Mouse (Mus musculus) heart, embryonic 11.5 days (tissue): Measurements from ENCODE around the gene Rarg. TPM values are rescaled to one million over a fixed set of nuclear protein-coding genes. Genes with fewer than 3 reads are reported as not detected.
"Not testable (repeated sequence)": the region's sequence is repeated elsewhere in the genome, so short reads cannot be mapped to it uniquely, and the experiment has no call there.

Source experiments
- ATAC-seq: fragments of 200-750 bp; cut with Nextera tagmentation; replicated peaks from 2 replicates; pipeline ENCODE4 v1.8.0; 2017; ENCODE audit warnings: moderate library complexity; ENCODE audit not compliant: insufficient number of reproducible peaks, low FRiP score, low TSS enrichment
- H3K27ac ChIP-seq: fragments of 300-500 bp; sonication (generic); 2 replicates; pipeline ENCODE4 v1.5.1; 2014; ENCODE audit warnings: mild to moderate bottlenecking, low read depth, low read length
- H3K27me3 ChIP-seq: fragments of 300-500 bp; sonication (generic); 2 replicates; pipeline ENCODE4 v1.6.1; 2014; ENCODE audit warnings: mild to moderate bottlenecking, low read length, mixed read lengths; ENCODE audit not compliant: control insufficient read depth, insufficient read depth
- H3K36me3 ChIP-seq: fragments of 300-500 bp; sonication (generic); 2 replicates; pipeline ENCODE4 v1.6.1; 2014; ENCODE audit warnings: mild to moderate bottlenecking, low read length, moderate library complexity, mixed read lengths; ENCODE audit not compliant: control insufficient read depth, insufficient read depth
- H3K4me1 ChIP-seq: fragments of 300-500 bp; sonication (generic); 2 replicates; pipeline ENCODE4 v1.6.1; 2014; ENCODE audit warnings: low read length; ENCODE audit not compliant: control insufficient read depth, insufficient read depth
- H3K4me2 ChIP-seq: fragments of 300-500 bp; sonication (generic); 2 replicates; pipeline ENCODE4 v1.6.1; 2014; ENCODE audit warnings: mild to moderate bottlenecking, moderate library complexity
- H3K4me3 ChIP-seq: fragments of 300-500 bp; sonication (generic); 2 replicates; pipeline ENCODE4 v1.5.1; 2014; ENCODE audit warnings: low read depth, low read length
- H3K9ac ChIP-seq: fragments of 300-500 bp; sonication (generic); 2 replicates; pipeline ENCODE4 v1.6.1; 2014; ENCODE audit warnings: mild to moderate bottlenecking, low read depth, low read length, moderate library complexity
- H3K9me3 ChIP-seq: fragments of 300-500 bp; sonication (generic); replicated peaks from 2 replicates; pipeline ENCODE4 v1.6.1; 2016; ENCODE audit warnings: low read length; ENCODE audit not compliant: control insufficient read depth
- WGBS: fragments of 180-500 bp; shearing (Covaris S2); extraction: QIAGEN DNeasy Blood & Tissue Kit; methylation state at CpG from one replicate; pipeline ENCODE4 v1.1.7; 2014; ENCODE audit not compliant: insufficient replicate concordance; 5-methylcytosine and 5-hydroxymethylcytosine counted together
- polyA plus RNA-seq: library from polyadenylated mRNA; unstranded; fragments of >200 nt; fragmentation: Nextera tagmentation; extraction: Ambion mirVana; gene quantifications from 2 replicates; pipeline ENCODE4 v1.2.1, GENCODE M21; 2014

Rarg gene
- polyA plus RNA-seq, 1 experiment from 2014 or later, result 11.2 TPM

GRCm38 (mm10) chr15:102235371-102236027 is 21.8 kb downstream of the Rarg start:
- peaks cover 11% of the 10 kb centered on the region for H3K4me1 ChIP-seq
- WGBS, result 25% methylated on average over 21 of the region's 21 CpGs
- H3K4me3 ChIP-seq, result no peak overlapping the region
- H3K9me3 ChIP-seq, result no peaks in the 10 kb centered on the region
- no peak overlapping the region for H3K27ac ChIP-seq
- ATAC-seq, result no peak
- H3K9ac ChIP-seq, result peak overlapping the region; percentile 46; the same call in 1 of the 2 replicates
- no peaks in the 10 kb centered on the region for H3K36me3 ChIP-seq
- 0 out of 2 replicates have a peak, but pooled peaks cover 6% of the 10 kb centered on the region for H3K27me3 ChIP-seq
- peak overlapping the region; percentile 54 for H3K4me2 ChIP-seq

- Histone ChIP-seq H3K9ac (no peak overlapping the region), H3K36me3 (no peaks in the 10 kb centered on the region), H3K27ac (no peak overlapping the region), H3K4me3 (no peak overlapping the region), H3K27me3 (0 out of 2 replicates have a peak, but pooled peaks cover 2% of the 10 kb centered on the region), H3K4me2 (no peak overlapping the region), H3K9me3 (no peaks in the 10 kb centered on the region), H3K4me1 (peaks cover 11% of the 10 kb centered on the region)
- 23% methylated on average over 2 of the region's 2 CpGs for WGBS
- no peak for ATAC-seq
Measured at GRCm38 (mm10) chr15:102233896-102234295, 23.4 kb downstream of the Rarg start.

GRCm38 (mm10) chr15:102232764-102233163 is 24.6 kb downstream of the Rarg start:
- peaks cover 11% of the 10 kb centered on the region for H3K4me1 ChIP-seq
- H3K9ac ChIP-seq, result no peak overlapping the region
- H3K9me3 ChIP-seq, result no peaks in the 10 kb centered on the region
- H3K4me3 ChIP-seq, result no peak overlapping the region
- H3K27ac ChIP-seq, result no peak overlapping the region
- H3K4me2 ChIP-seq, result no peak overlapping the region
- no peaks in the 10 kb centered on the region for H3K36me3 ChIP-seq
- 0 out of 2 replicates have a peak, but pooled peaks cover 2% of the 10 kb centered on the region for H3K27me3 ChIP-seq
- ATAC-seq, result no peak
- WGBS, result 84% methylated on average over 7 of the region's 7 CpGs

GRCm38 (mm10) chr15:102231748-102232147 is 25.6 kb downstream of the Rarg start, which contains the start of gene Itgb7:
TSS of gene Itgb7 (minus strand) at chr15:102231944.
- H3K4me1 ChIP-seq, result peaks cover 11% of the 10 kb centered on the region
- ATAC-seq, result peak; percentile 25; the same call in 1 of the 2 replicates
- 0 out of 2 replicates have a peak within 1 kb of the TSS, but pooled peaks have one; percentile 15 for H3K27ac ChIP-seq
- H3K36me3 ChIP-seq, result no peaks in the 10 kb centered on the region
- H3K4me2 ChIP-seq, result no peak within 1 kb of the TSS
- H3K27me3 ChIP-seq, result 0 out of 2 replicates have a peak, but pooled peaks cover 2% of the 10 kb centered on the region
- 21% methylated on average over 6 of the region's 6 CpGs for WGBS
- no peak within 1 kb of the TSS for H3K4me3 ChIP-seq
- H3K9me3 ChIP-seq, result no peaks in the 10 kb centered on the region
- H3K9ac ChIP-seq, result 0 out of 2 replicates have a peak within 1 kb of the TSS, but pooled peaks have one; percentile 49

- ATAC-seq, result no peak
- Histone ChIP-seq H3K36me3 (no peaks in the 10 kb centered on the region), H3K9ac (no peak overlapping the region), H3K9me3 (no peaks in the 10 kb centered on the region), H3K4me1 (peaks cover 8% of the 10 kb centered on the region), H3K4me2 (no peak overlapping the region), H3K27me3 (0 out of 2 replicates have a peak, but pooled peaks cover 2% of the 10 kb centered on the region), H3K4me3 (no peak overlapping the region), H3K27ac (no peak overlapping the region)
- 75% methylated on average over 17 of the region's 17 CpGs for WGBS
Measured at GRCm38 (mm10) chr15:102230408-102231321, 26.7 kb downstream of the Rarg start.

- not testable (repeated sequence) for H3K4me2 ChIP-seq, ATAC-seq
- 60% methylated on average over 6 of the region's 6 CpGs for WGBS
Measured at GRCm38 (mm10) chr15:102225619-102226018, 31.7 kb downstream of the Rarg start.

GRCm38 (mm10) chr15:102224992-102225617 is 32.2 kb downstream of the Rarg start:
- Histone ChIP-seq H3K9ac (peak overlapping the region; percentile 67), H3K4me2 (peak overlapping the region; percentile 97), H3K27ac (no peak overlapping the region), H3K36me3 (no peaks in the 10 kb centered on the region), H3K9me3 (no peaks in the 10 kb centered on the region), H3K27me3 (peaks cover 24% of the 10 kb centered on the region), H3K4me1 (peaks cover 4% of the 10 kb centered on the region; the same call in 1 of the 2 replicates), H3K4me3 (peak overlapping the region; percentile 47)
- no peak for ATAC-seq
- 12% methylated on average over 21 of the region's 21 CpGs for WGBS

More at GRCm38 (mm10) chr15:102225619-102226018, 31.7 kb downstream of the Rarg start:
- peaks cover 24% of the 10 kb centered on the region for H3K27me3 ChIP-seq
- H3K36me3 ChIP-seq, H3K9me3 ChIP-seq, H3K27ac ChIP-seq, H3K4me3 ChIP-seq, H3K4me1 ChIP-seq, H3K9ac ChIP-seq: not testable (repeated sequence)
